Mouse (Mus musculus) lung, embryonic 16.5 days (tissue): Measurements from ENCODE around the gene H2al1b. TPM values are rescaled to one million over a fixed set of nuclear protein-coding genes. Genes with fewer than 3 reads are reported as not detected.
A peak's percentile ranks its signal among the peaks of the same experiment; 100 is the strongest.
"Not testable (repeated sequence)": the region's sequence is repeated elsewhere in the genome, so short reads cannot be mapped to it uniquely, and the experiment has no call there.

Experiments used
- ATAC-seq: fragments of 200-750 bp; cut with Nextera tagmentation; 2 replicates; pipeline ENCODE4 v1.8.0; 2017; ENCODE audit warnings: low read depth, mild to moderate bottlenecking, moderate library complexity
- H3K27ac ChIP-seq: fragments of 300-500 bp; sonication (generic); 2 replicates; pipeline ENCODE4 v1.5.1; 2014; ENCODE audit warnings: mild to moderate bottlenecking, control low read depth, low read length
- H3K27me3 ChIP-seq: fragments of 300-500 bp; sonication (generic); 2 replicates; pipeline ENCODE4 v1.6.1; 2014; ENCODE audit warnings: low read depth, low read length, mixed read lengths; ENCODE audit not compliant: control insufficient read depth, insufficient read depth
- H3K36me3 ChIP-seq: fragments of 300-500 bp; sonication (generic); 2 replicates; pipeline ENCODE4 v1.6.1; 2014; ENCODE audit warnings: low read length; ENCODE audit not compliant: control insufficient read depth, insufficient read depth
- H3K4me1 ChIP-seq: fragments of 300-500 bp; sonication (generic); replicated peaks from 2 replicates; pipeline ENCODE4 v1.6.1; 2014; ENCODE audit warnings: low read length, mixed read lengths; ENCODE audit not compliant: control insufficient read depth, insufficient read depth
- H3K4me2 ChIP-seq: fragments of 300-500 bp; sonication (generic); 2 replicates; pipeline ENCODE4 v1.6.1; 2014; ENCODE audit warnings: low read depth, low read length, control low read depth
- H3K4me3 ChIP-seq: fragments of 300-500 bp; sonication (generic); 2 replicates; pipeline ENCODE4 v1.5.1; 2014; ENCODE audit warnings: mild to moderate bottlenecking, low read length, control low read depth
- H3K9ac ChIP-seq: fragments of 300-500 bp; sonication (generic); 2 replicates; pipeline ENCODE4 v1.6.1; 2014; ENCODE audit warnings: low read length, control low read depth
- H3K9me3 ChIP-seq: fragments of 300-500 bp; sonication (generic); 2 replicates; pipeline ENCODE4 v1.6.1; 2016; ENCODE audit warnings: low read length; ENCODE audit not compliant: control insufficient read depth
- WGBS: fragments of 180-500 bp; shearing (Covaris S2); extraction: QIAGEN DNeasy Blood & Tissue Kit; methylation state at CpG from one replicate; pipeline ENCODE4 v1.1.7; 2014; 5-methylcytosine and 5-hydroxymethylcytosine counted together
- polyA plus RNA-seq: library from polyadenylated mRNA; unstranded; fragments of >200 nt; fragmentation: Nextera tagmentation; extraction: Ambion mirVana; gene quantifications from 2 replicates; pipeline ENCODE4 v1.2.1, GENCODE M21; 2015

H2al1b gene
- not detected in 2 replicates for polyA plus RNA-seq

DNA sequence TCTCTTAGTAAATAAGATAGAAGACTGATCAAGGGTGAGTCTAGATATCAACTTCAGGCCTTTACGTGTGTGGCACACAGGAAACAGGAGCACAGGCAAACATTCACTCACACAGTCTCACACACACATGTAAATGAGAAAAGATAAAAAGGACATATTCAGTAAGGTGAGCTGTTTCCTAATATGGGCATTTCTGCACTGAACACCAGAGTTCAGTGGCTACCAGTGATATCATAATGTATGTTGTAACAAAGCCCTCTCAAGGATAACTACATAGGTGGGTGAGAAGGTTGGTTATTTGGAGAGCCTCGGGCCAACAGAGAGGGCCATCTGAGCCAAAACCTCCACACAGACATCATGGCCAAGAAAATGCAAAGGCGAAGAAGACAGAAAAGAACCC lies at the start of gene H2al1b:
Gene H2al1b (plus strand): TSS at position 301 of the 400 bp plus-strand sequence.
- H3K27ac ChIP-seq, ATAC-seq, H3K36me3 ChIP-seq, H3K9ac ChIP-seq, H3K4me2 ChIP-seq, H3K4me3 ChIP-seq, H3K27me3 ChIP-seq, H3K9me3 ChIP-seq, H3K4me1 ChIP-seq: not testable (repeated sequence)
- 100% methylated on average over 1 of the region's 3 CpGs for WGBS

GRCm38 (mm10) chrX:11254062-11254461 lies 48.2 kb upstream of the H2al1b start:
- H3K4me2 ChIP-seq = no peak overlapping the region
- ATAC-seq = no peak; the same call in 1 of the 2 replicates
- H3K27me3 ChIP-seq = no peaks in the 10 kb centered on the region; the same call in 1 of the 2 replicates
- peak overlapping the region; percentile 6 for H3K27ac ChIP-seq
- no peak overlapping the region for H3K4me3 ChIP-seq
- H3K9me3 ChIP-seq = no peaks in the 10 kb centered on the region
- H3K36me3 ChIP-seq = no peaks in the 10 kb centered on the region
- peaks cover 5% of the 10 kb centered on the region for H3K4me1 ChIP-seq
- 34% methylated on average over 5 of the region's 5 CpGs for WGBS
- no peak overlapping the region for H3K9ac ChIP-seq

- ATAC-seq = peak; percentile 57
- H3K27me3 ChIP-seq = no peaks in the 10 kb centered on the region; the same call in 1 of the 2 replicates
- H3K9ac ChIP-seq = no peak overlapping the region
- H3K4me2 ChIP-seq = no peak overlapping the region
- no peak overlapping the region for H3K4me3 ChIP-seq
- H3K4me1 ChIP-seq = peaks cover 5% of the 10 kb centered on the region
- WGBS = 26% methylated on average over 11 of the region's 11 CpGs
- H3K27ac ChIP-seq = peak overlapping the region; percentile 6
- no peaks in the 10 kb centered on the region for H3K9me3 ChIP-seq
- H3K36me3 ChIP-seq = no peaks in the 10 kb centered on the region
These were observed 47.6 kb upstream of the H2al1b start for GRCm38 (mm10) chrX:11254521-11255207.

DNA sequence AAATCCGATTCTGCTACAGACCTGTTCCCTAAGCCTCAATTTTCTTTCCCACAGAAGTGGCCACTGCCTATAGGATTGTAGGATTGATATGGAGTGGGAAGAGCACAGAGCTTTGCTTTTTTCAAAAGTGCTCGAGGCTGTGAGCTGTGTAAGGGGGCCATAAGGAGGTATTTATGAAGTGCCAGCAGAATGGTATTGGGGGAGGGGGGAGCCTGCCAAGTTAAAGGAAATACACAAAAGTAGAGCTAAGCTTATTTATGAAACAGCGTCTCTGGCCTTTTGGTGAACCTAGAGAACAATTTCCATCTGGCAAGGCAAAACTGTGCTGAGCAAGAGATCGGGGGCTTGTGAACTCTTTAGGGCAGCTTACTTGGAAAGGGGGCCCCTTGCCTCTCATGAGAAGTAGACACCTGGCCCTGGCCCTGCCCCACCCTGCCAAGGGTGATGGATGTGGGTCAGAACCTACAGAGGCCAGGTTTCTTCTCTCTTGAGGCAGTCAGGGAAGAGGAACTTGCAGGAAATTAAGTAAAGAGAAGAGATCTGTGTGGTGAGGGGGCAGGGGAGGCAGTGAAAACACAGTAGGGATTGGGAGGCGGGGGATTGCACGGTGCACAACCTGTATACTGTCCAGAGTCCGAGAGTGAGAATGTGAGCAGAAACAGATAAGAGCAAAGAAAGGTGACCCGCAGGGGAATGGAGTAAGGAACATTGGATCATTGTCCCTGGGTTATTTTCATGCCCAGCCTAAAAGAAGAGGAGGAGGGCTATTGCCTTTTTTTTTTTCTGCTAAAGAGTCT lies 46.5 kb upstream of the H2al1b start:
- ATAC-seq = peak; percentile 69
- no peaks in the 10 kb centered on the region for H3K9me3 ChIP-seq
- no peak overlapping the region for H3K4me2 ChIP-seq
- H3K36me3 ChIP-seq = no peaks in the 10 kb centered on the region
- H3K27me3 ChIP-seq = no peaks in the 10 kb centered on the region
- H3K9ac ChIP-seq = no peak overlapping the region
- WGBS = 36% methylated on average over 8 of the region's 8 CpGs
- no peak overlapping the region for H3K4me3 ChIP-seq
- H3K27ac ChIP-seq = no peak overlapping the region; the same call in 1 of the 2 replicates
- H3K4me1 ChIP-seq = peaks cover 5% of the 10 kb centered on the region

- Histone ChIP-seq H3K27ac (no peak overlapping the region), H3K27me3 (no peaks in the 10 kb centered on the region), H3K4me2 (no peak overlapping the region), H3K36me3 (no peaks in the 10 kb centered on the region), H3K9me3 (no peaks in the 10 kb centered on the region), H3K4me1 (no peaks in the 10 kb centered on the region), H3K9ac (no peak overlapping the region), H3K4me3 (no peak overlapping the region)
- 59% methylated on average over 8 of the region's 8 CpGs for WGBS
- ATAC-seq = peak; percentile 51; the same call in 1 of the 2 replicates
These were observed 37.3 kb upstream of the H2al1b start for GRCm38 (mm10) chrX:11264918-11265317.

GRCm38 (mm10) chrX:11267791-11268190 lies 34.4 kb upstream of the H2al1b start:
- WGBS = 28% methylated on average over 7 of the region's 7 CpGs
- H3K4me1 ChIP-seq = no peaks in the 10 kb centered on the region
- no peaks in the 10 kb centered on the region for H3K27me3 ChIP-seq

DNA sequence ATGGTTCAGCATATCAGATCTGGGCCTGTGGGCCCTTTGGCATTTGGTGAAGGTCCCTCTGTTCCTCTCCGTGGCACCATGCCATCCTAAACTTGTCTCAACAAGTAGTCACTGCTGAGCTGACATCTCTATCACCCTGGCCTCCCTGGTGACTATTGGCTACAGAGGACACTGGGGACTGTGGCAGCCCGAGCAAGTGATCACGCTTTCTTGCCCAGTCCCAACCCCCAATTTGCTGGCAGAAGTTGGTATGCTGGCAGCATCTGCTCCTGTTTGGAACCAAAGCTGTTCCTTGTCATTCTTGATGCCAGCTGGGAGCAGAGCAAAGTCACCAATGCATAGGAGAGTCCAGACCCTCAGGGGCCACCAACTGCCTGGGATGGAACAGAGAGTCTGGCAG lies 33.2 kb upstream of the H2al1b start:
- no peak for ATAC-seq
- H3K27ac ChIP-seq = no peak overlapping the region
- H3K4me3 ChIP-seq = no peak overlapping the region
- H3K9me3 ChIP-seq = no peaks in the 10 kb centered on the region
- no peak overlapping the region for H3K4me2 ChIP-seq
- H3K4me1 ChIP-seq = no peaks in the 10 kb centered on the region
- H3K9ac ChIP-seq = no peak overlapping the region
- H3K36me3 ChIP-seq = no peaks in the 10 kb centered on the region
- no peaks in the 10 kb centered on the region for H3K27me3 ChIP-seq
- 82% methylated on average over 3 of the region's 3 CpGs for WGBS

More at GRCm38 (mm10) chrX:11267791-11268190, 34.4 kb upstream of the H2al1b start:
- Histone ChIP-seq H3K36me3 (no peaks in the 10 kb centered on the region), H3K27ac (no peak overlapping the region), H3K9me3 (no peaks in the 10 kb centered on the region), H3K9ac (no peak overlapping the region), H3K4me2 (no peak overlapping the region), H3K4me3 (no peak overlapping the region)
- peak; percentile 86 for ATAC-seq

DNA sequence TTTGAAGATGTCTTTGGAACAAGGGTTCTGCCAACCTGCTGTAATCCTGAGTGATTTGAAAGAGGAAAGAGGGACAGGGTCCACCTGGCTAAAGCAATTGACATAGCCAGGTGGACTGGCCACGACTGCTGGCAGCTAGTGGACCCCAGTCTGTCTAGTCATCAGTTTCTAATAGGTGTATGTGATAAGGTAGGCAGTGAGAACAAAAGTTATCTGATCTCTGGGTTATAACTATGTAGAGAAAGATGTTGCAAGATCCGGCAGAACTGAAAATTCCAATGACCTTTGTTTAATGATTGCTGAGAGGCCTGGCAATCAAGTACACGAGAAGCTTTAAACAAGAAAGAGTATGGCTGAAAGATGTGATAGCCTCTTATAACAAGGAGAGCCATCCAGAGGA lies 29.0 kb upstream of the H2al1b start:
- H3K27ac ChIP-seq = no peak overlapping the region
- WGBS = 50% methylated on average over 3 of the region's 3 CpGs
- no peaks in the 10 kb centered on the region for H3K4me1 ChIP-seq
- no peaks in the 10 kb centered on the region for H3K36me3 ChIP-seq
- H3K4me2 ChIP-seq = no peak overlapping the region
- H3K4me3 ChIP-seq = no peak overlapping the region
- no peaks in the 10 kb centered on the region for H3K27me3 ChIP-seq
- ATAC-seq = no peak
- no peak overlapping the region for H3K9ac ChIP-seq
- no peaks in the 10 kb centered on the region for H3K9me3 ChIP-seq

DNA sequence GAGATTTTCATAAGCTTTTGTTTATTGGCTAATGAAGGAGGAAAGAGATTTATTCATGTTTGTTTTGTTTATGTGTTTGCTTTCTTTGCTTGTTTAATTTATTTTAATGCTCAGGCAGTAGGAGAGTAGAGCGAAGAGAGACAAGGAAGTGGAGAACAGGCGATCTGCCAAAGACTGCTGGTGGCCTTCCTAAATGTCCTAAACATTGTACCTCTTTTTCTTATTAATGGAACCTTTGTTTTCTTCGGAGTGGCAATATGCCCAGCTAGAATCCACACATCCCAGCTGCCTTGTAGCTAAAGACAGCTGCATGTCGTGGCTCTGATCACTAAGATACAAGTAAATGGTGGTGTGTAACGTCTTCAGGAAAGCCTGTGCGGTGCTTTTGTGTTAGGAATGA lies 25.1 kb upstream of the H2al1b start:
- ATAC-seq = peak; percentile 51; the same call in 1 of the 2 replicates
- WGBS = 44% methylated on average over 6 of the region's 6 CpGs
- H3K27ac ChIP-seq = no peak overlapping the region
- H3K4me2 ChIP-seq = no peak overlapping the region
- H3K36me3 ChIP-seq = no peaks in the 10 kb centered on the region
- H3K27me3 ChIP-seq = no peaks in the 10 kb centered on the region; the same call in 1 of the 2 replicates
- no peak overlapping the region for H3K9ac ChIP-seq
- no peaks in the 10 kb centered on the region for H3K4me1 ChIP-seq
- H3K9me3 ChIP-seq = no peaks in the 10 kb centered on the region
- H3K4me3 ChIP-seq = no peak overlapping the region
